Mouse (Mus musculus): ENCODE measurements around the gene Tex35. TPM values are rescaled to one million over a fixed set of nuclear protein-coding genes. Genes with fewer than 3 reads are reported as not detected.

Tex35 gene
- polyA plus RNA-seq, 1 experiment from 2014 or later = not detected

GRCm38 (mm10) chr1:157117440-157117839 is 9.0 kb upstream of the Tex35 start:
- Histone ChIP-seq H3K27me3 (replicated peaks) (no peaks in the 10 kb centered on the region), H3K9me3 (replicated peaks) (peaks cover 4% of the 10 kb centered on the region; the same call in 1 of the 2 replicates), H3K4me1 (replicated peaks) (no peaks in the 10 kb centered on the region), H3K27ac (ENCODE audit: poor library complexity, severe bottlenecking) (no peak overlapping the region), H3K4me3 (no peak overlapping the region), H3K4me2 (no peak overlapping the region), H3K36me3 (no peaks in the 10 kb centered on the region), H3K9ac (no peak overlapping the region)
- 78% methylated on average over 3 of the region's 3 CpGs for WGBS
- ATAC-seq (ENCODE audit: insufficient number of reproducible peaks, low FRiP score) = no peak

- Histone ChIP-seq H3K4me2 (no peak overlapping the region), H3K36me3 (no peaks in the 10 kb centered on the region)
- WGBS = 79% methylated on average over 2 of the region's 2 CpGs
Observed at GRCm38 (mm10) chr1:157114492-157114891, 6.0 kb upstream of the Tex35 start.

GRCm38 (mm10) chr1:157110287-157110835 is 1.9 kb upstream of the Tex35 start:
- Histone ChIP-seq H3K9ac (no peak overlapping the region), H3K36me3 (no peaks in the 10 kb centered on the region), H3K27ac (ENCODE audit: poor library complexity, severe bottlenecking) (no peak overlapping the region), H3K4me2 (no peak overlapping the region), H3K9me3 (replicated peaks) (peaks cover 4% of the 10 kb centered on the region; the same call in 1 of the 2 replicates), H3K4me3 (no peak overlapping the region), H3K4me1 (replicated peaks) (peaks cover 13% of the 10 kb centered on the region; the same call in 1 of the 2 replicates), H3K27me3 (replicated peaks) (no peaks in the 10 kb centered on the region)
- 64% methylated on average over 6 of the region's 6 CpGs for WGBS
- ATAC-seq (ENCODE audit: insufficient number of reproducible peaks, low FRiP score) = no peak

More at GRCm38 (mm10) chr1:157114492-157114891, 6.0 kb upstream of the Tex35 start:
- Histone ChIP-seq H3K4me1 (replicated peaks) (peaks cover 13% of the 10 kb centered on the region; the same call in 1 of the 2 replicates), H3K27me3 (replicated peaks) (no peaks in the 10 kb centered on the region), H3K9me3 (replicated peaks) (peaks cover 4% of the 10 kb centered on the region; the same call in 1 of the 2 replicates), H3K4me3 (no peak overlapping the region), H3K27ac (ENCODE audit: poor library complexity, severe bottlenecking) (no peak overlapping the region), H3K9ac (no peak overlapping the region)
- no peak for ATAC-seq (ENCODE audit: insufficient number of reproducible peaks, low FRiP score)

- peak overlapping the region; percentile 61 for H3K4me2 ChIP-seq
- 0 out of 2 replicates have a peak overlapping the region, but pooled peaks have one; percentile 8 for H3K9ac ChIP-seq
- H3K27ac ChIP-seq (ENCODE audit: poor library complexity, severe bottlenecking) = no peak overlapping the region
- H3K27me3 ChIP-seq (replicated peaks) = no peaks in the 10 kb centered on the region
- H3K36me3 ChIP-seq = no peaks in the 10 kb centered on the region
- peak; percentile 42; the same call in 1 of the 2 replicates for ATAC-seq (ENCODE audit: insufficient number of reproducible peaks, low FRiP score)
- peaks cover 8% of the 10 kb centered on the region; the same call in 1 of the 2 replicates for H3K4me1 ChIP-seq (replicated peaks)
- H3K4me3 ChIP-seq = peak overlapping the region; percentile 30
- WGBS = 17% methylated on average over 19 of the region's 19 CpGs
- no peaks in the 10 kb centered on the region for H3K9me3 ChIP-seq (replicated peaks)
Observed at GRCm38 (mm10) chr1:157101122-157101865, 7.2 kb downstream of the Tex35 start.

- 0 out of 2 replicates have a peak, but pooled peaks cover 3% of the 10 kb centered on the region for H3K4me1 ChIP-seq (replicated peaks)
- WGBS = 85% methylated on average over 4 of the region's 4 CpGs
- no peak overlapping the region for H3K9ac ChIP-seq
- H3K27ac ChIP-seq (ENCODE audit: poor library complexity, severe bottlenecking) = no peak overlapping the region
- H3K9me3 ChIP-seq (replicated peaks) = no peaks in the 10 kb centered on the region
- ATAC-seq (ENCODE audit: insufficient number of reproducible peaks, low FRiP score) = no peak
- no peaks in the 10 kb centered on the region for H3K27me3 ChIP-seq (replicated peaks)
- H3K4me3 ChIP-seq = no peak overlapping the region
- H3K4me2 ChIP-seq = no peak overlapping the region
- no peaks in the 10 kb centered on the region for H3K36me3 ChIP-seq
Observed at GRCm38 (mm10) chr1:157095534-157095933, 12.9 kb downstream of the Tex35 start.

GRCm38 (mm10) chr1:157092622-157093021 is 15.9 kb downstream of the Tex35 start:
- H3K9ac ChIP-seq = no peak overlapping the region
- H3K36me3 ChIP-seq = no peaks in the 10 kb centered on the region
- no peaks in the 10 kb centered on the region for H3K27me3 ChIP-seq (replicated peaks)
- ATAC-seq (ENCODE audit: insufficient number of reproducible peaks, low FRiP score) = no peak
- H3K4me2 ChIP-seq = no peak overlapping the region
- H3K27ac ChIP-seq (ENCODE audit: poor library complexity, severe bottlenecking) = no peak overlapping the region
- WGBS = 72% methylated on average over 1 of the region's 1 CpGs
- H3K9me3 ChIP-seq (replicated peaks) = no peaks in the 10 kb centered on the region
- H3K4me1 ChIP-seq (replicated peaks) = 0 out of 2 replicates have a peak, but pooled peaks cover 3% of the 10 kb centered on the region
- no peak overlapping the region for H3K4me3 ChIP-seq

GRCm38 (mm10) chr1:157092140-157092539 is 16.3 kb downstream of the Tex35 start:
- H3K36me3 ChIP-seq = no peaks in the 10 kb centered on the region
- no peak for ATAC-seq (ENCODE audit: insufficient number of reproducible peaks, low FRiP score)
- H3K4me3 ChIP-seq = no peak overlapping the region
- H3K9me3 ChIP-seq (replicated peaks) = no peaks in the 10 kb centered on the region
- WGBS = 58% methylated on average over 4 of the region's 4 CpGs
- no peak overlapping the region for H3K9ac ChIP-seq
- no peak overlapping the region for H3K27ac ChIP-seq (ENCODE audit: poor library complexity, severe bottlenecking)
- H3K4me2 ChIP-seq = no peak overlapping the region
- H3K27me3 ChIP-seq (replicated peaks) = no peaks in the 10 kb centered on the region
- H3K4me1 ChIP-seq (replicated peaks) = 0 out of 2 replicates have a peak, but pooled peaks cover 3% of the 10 kb centered on the region

- 0 out of 2 replicates have a peak, but pooled peaks cover 8% of the 10 kb centered on the region for H3K4me1 ChIP-seq (replicated peaks)
- no peak overlapping the region for H3K9ac ChIP-seq
- H3K4me2 ChIP-seq = no peak overlapping the region
- no peaks in the 10 kb centered on the region for H3K9me3 ChIP-seq (replicated peaks)
- no peaks in the 10 kb centered on the region for H3K27me3 ChIP-seq (replicated peaks)
- ATAC-seq (ENCODE audit: insufficient number of reproducible peaks, low FRiP score) = no peak
- no peaks in the 10 kb centered on the region for H3K36me3 ChIP-seq
- H3K4me3 ChIP-seq = no peak overlapping the region
- WGBS = 63% methylated on average over 3 of the region's 3 CpGs
- H3K27ac ChIP-seq (ENCODE audit: poor library complexity, severe bottlenecking) = no peak overlapping the region
Observed at GRCm38 (mm10) chr1:157090835-157091234, 17.6 kb downstream of the Tex35 start.

- 8% methylated on average over 25 of the region's 25 CpGs for WGBS
- H3K27ac ChIP-seq (ENCODE audit: poor library complexity, severe bottlenecking) = peak overlapping the region; percentile 5; the same call in 1 of the 2 replicates
Observed at GRCm38 (mm10) chr1:157086097-157086994, 22.1 kb downstream of the Tex35 start.

GRCm38 (mm10) chr1:157082931-157083330 is 25.5 kb downstream of the Tex35 start:
- H3K27me3 ChIP-seq (replicated peaks) = no peaks in the 10 kb centered on the region
- H3K9me3 ChIP-seq (replicated peaks) = no peaks in the 10 kb centered on the region
- no peak for ATAC-seq (ENCODE audit: insufficient number of reproducible peaks, low FRiP score)
- H3K4me2 ChIP-seq = no peak overlapping the region
- peaks cover 22% of the 10 kb centered on the region for H3K4me1 ChIP-seq (replicated peaks)
- no peak overlapping the region for H3K9ac ChIP-seq
- H3K4me3 ChIP-seq = no peak overlapping the region
- H3K36me3 ChIP-seq = no peaks in the 10 kb centered on the region
- WGBS = 86% methylated on average over 4 of the region's 4 CpGs
- H3K27ac ChIP-seq (ENCODE audit: poor library complexity, severe bottlenecking) = no peak overlapping the region

More at GRCm38 (mm10) chr1:157086097-157086994, 22.1 kb downstream of the Tex35 start:
- Histone ChIP-seq H3K27me3 (replicated peaks) (no peaks in the 10 kb centered on the region), H3K9me3 (replicated peaks) (no peaks in the 10 kb centered on the region), H3K36me3 (no peaks in the 10 kb centered on the region), H3K9ac (peak overlapping the region; percentile 64), H3K4me1 (replicated peaks) (peaks cover 9% of the 10 kb centered on the region), H3K4me2 (peak overlapping the region; percentile 72), H3K4me3 (peak overlapping the region; percentile 54)
- peak; percentile 54; the same call in 1 of the 2 replicates for ATAC-seq (ENCODE audit: insufficient number of reproducible peaks, low FRiP score)

All from heart, embryonic 12.5 days (tissue).